Mouse (Mus musculus): ENCODE measurements around the gene Pfdn6.
A peak's percentile ranks its signal among the peaks of the same experiment; 100 is the strongest.

Gene Pfdn6

GRCm38 (mm10) chr17:33930280-33931158, 9.6 kb downstream of the Pfdn6 start:
- DNase-seq: peak; percentile 65 to 67

GRCm38 (mm10) chr17:33929371-33930279, 10.5 kb downstream of the Pfdn6 start, which contains the start of gene Rgl2:
Gene Rgl2, plus strand, starts transcription at chr17:33929543.
- peak; percentile 87 to 98 for DNase-seq

GRCm38 (mm10) chr17:33928251-33928947, 11.7 kb downstream of the Pfdn6 start:
- no peak for DNase-seq

GRCm38 (mm10) chr17:33926207-33926932, 13.8 kb downstream of the Pfdn6 start:
- DNase-seq: no peak

- DNase-seq: peak in 1 of 2 experiments; percentile 5
Observed at GRCm38 (mm10) chr17:33925406-33926116, 14.6 kb downstream of the Pfdn6 start.

- no peak for DNase-seq
Observed at GRCm38 (mm10) chr17:33924577-33925283, 15.4 kb downstream of the Pfdn6 start.

GRCm38 (mm10) chr17:33921361-33921760, 18.8 kb downstream of the Pfdn6 start:
- DNase-seq: no peak

GRCm38 (mm10) chr17:33920282-33921097, 19.7 kb downstream of the Pfdn6 start:
- DNase-seq: peak; percentile 91 to 92

GRCm38 (mm10) chr17:33919351-33920281, 20.5 kb downstream of the Pfdn6 start:
- DNase-seq: peak; percentile 69 to 76

- DNase-seq: no peak
Observed at GRCm38 (mm10) chr17:33918293-33919203, 21.6 kb downstream of the Pfdn6 start.

- DNase-seq: no peak
Observed at GRCm38 (mm10) chr17:33917656-33918292, 22.4 kb downstream of the Pfdn6 start.

- DNase-seq: peak in 1 of 2 experiments; percentile 37
Observed at GRCm38 (mm10) chr17:33916847-33917655, 23.1 kb downstream of the Pfdn6 start.

GRCm38 (mm10) chr17:33916294-33916693, 23.8 kb downstream of the Pfdn6 start:
- DNase-seq: peak in 1 of 2 experiments; percentile 55

GRCm38 (mm10) chr17:33915671-33916250, 24.4 kb downstream of the Pfdn6 start, which contains the start of the genes Tapbp and Zbtb22:
Gene Tapbp, plus strand, starts transcription at chr17:33915899.
Gene Zbtb22, plus strand, starts transcription at chr17:33915904.
- DNase-seq: peak; percentile 96 to 97

- DNase-seq: no peak
Observed at GRCm38 (mm10) chr17:33914969-33915391, 25.2 kb downstream of the Pfdn6 start.

All from cerebellum, adult 18-20 months (tissue).